Mouse (Mus musculus): ENCODE measurements around the gene Zfp385a. TPM values are rescaled to one million over a fixed set of nuclear protein-coding genes. Genes with fewer than 3 reads are reported as not detected.

The Zfp385a gene
- total and polyA plus RNA-seq, 3 experiments: 1.2 to 59.9 (median 2.7) TPM

DNA sequence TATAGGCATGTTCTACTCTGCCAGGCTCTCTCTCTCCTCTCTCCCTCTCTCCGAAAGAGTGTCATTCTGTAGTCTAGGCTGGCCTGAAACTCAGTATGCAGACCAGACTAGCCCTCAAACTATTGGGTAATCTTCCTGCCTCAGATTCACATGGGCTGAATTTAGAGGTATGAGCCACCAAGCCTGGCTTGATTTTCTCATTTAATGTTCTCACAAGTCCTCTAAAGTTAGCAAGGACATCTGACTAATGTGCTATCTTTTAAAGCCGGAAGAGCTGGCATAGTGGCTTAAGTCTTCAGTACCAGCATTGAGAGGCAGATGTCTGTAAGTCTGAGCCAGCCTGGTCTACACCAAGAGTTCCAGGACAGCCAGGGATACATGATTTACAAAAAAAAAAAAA is 42.2 kb upstream of the Zfp385a start:
- no peak overlapping the region for H3K27ac ChIP-seq (ENCODE audit: insufficient read depth, low read depth)
- no peak for DNase-seq (ENCODE audit: extremely low read depth)
- TF ChIP-seq BHLHE40 (IDR thresholded peaks at IDR 0.05; ENCODE audit: low read depth, low read length) (no peak), ZMIZ1 (IDR thresholded peaks at IDR 0.05; ENCODE audit: low read depth, low read length) (no peak), MYC (IDR thresholded peaks at IDR 0.05; ENCODE audit: low read depth, low read length) (no peak), CHD2 (IDR thresholded peaks at IDR 0.05; ENCODE audit: low read length) (no peak), RCOR1 (conservative IDR thresholded peaks at IDR 0.05; ENCODE audit: low read depth, low read length) (no peak), CHD1 (IDR thresholded peaks at IDR 0.05; ENCODE audit: low read depth, low read length) (no peak), GABPA (IDR thresholded peaks at IDR 0.05; ENCODE audit: insufficient replicate concordance, low read depth, low read length) (no peak), POLR2AphosphoS2 (IDR thresholded peaks at IDR 0.05; ENCODE audit: low read depth, low read length) (no peak), RAD21 (IDR thresholded peaks at IDR 0.05; ENCODE audit: low read depth, low read length) (no peak), JUN (IDR thresholded peaks at IDR 0.05; ENCODE audit: insufficient read depth, low read depth, low read length) (no peak), MXI1 (IDR thresholded peaks at IDR 0.05; ENCODE audit: low read depth, low read length) (no peak), NELFE (IDR thresholded peaks at IDR 0.05; ENCODE audit: low read depth, low read length) (no peak), NRF1 (IDR thresholded peaks at IDR 0.05; ENCODE audit: low read depth, low read length) (no peak), HCFC1 (IDR thresholded peaks at IDR 0.05; ENCODE audit: low read depth, low read length) (no peak), MEF2A (IDR thresholded peaks at IDR 0.05; ENCODE audit: borderline replicate concordance, low read depth, low read length) (no peak)
- no peak overlapping the region for H3K4me3 ChIP-seq (replicated peaks in 1 of 3; ENCODE audit: low read depth in 2 of 3, low read length in 2 of 3, poor library complexity in 1 of 3)
- no peaks in the 10 kb centered on the region for H3K9me3 ChIP-seq (replicated peaks; ENCODE audit: low read length)
- H3K79me2 ChIP-seq (replicated peaks; ENCODE audit: control insufficient read depth, extremely low read depth, insufficient read depth, poor library complexity, severe bottlenecking): no peaks in the 10 kb centered on the region
- dilution Hi-C loops (cut with MboI; ENCODE audit: extremely low pct_ligation_motif_present, extremely low pct_unique_long_range_greater_than_20kb, low sequenced_read_pairs) (no loop called here), in situ Hi-C loops (cut with MboI; ENCODE audit: low pct_ligation_motif_present, low pct_unique_long_range_greater_than_20kb, low sequenced_read_pairs) (no loop called here)
- H3K4me2 ChIP-seq (ENCODE audit: insufficient read depth, low read depth, poor library complexity, severe bottlenecking): no peak overlapping the region
- H3K36me3 ChIP-seq (replicated peaks in 1 of 2; ENCODE audit: control insufficient read depth in 1 of 2, insufficient read depth in 1 of 2, low read length in 1 of 2): no peaks in the 10 kb centered on the region
- H3K9ac ChIP-seq (ENCODE audit: insufficient read depth, low read depth): no peak overlapping the region
- peaks cover 19 to 34% of the 10 kb centered on the region in 2 experiments for H3K4me1 ChIP-seq (ENCODE audit: control insufficient read depth in 1 of 2, insufficient read depth in 2 of 2)
- H3K27me3 ChIP-seq (replicated peaks): no peaks in the 10 kb centered on the region

- dilution Hi-C loops (cut with MboI; ENCODE audit: extremely low pct_ligation_motif_present, extremely low pct_unique_long_range_greater_than_20kb, low sequenced_read_pairs) (no loop called here), in situ Hi-C loops (cut with MboI; ENCODE audit: low pct_ligation_motif_present, low pct_unique_long_range_greater_than_20kb, low sequenced_read_pairs) (no loop called here)
- H3K9me3 ChIP-seq (replicated peaks; ENCODE audit: low read length): no peaks in the 10 kb centered on the region
- H3K4me1 ChIP-seq (ENCODE audit: control insufficient read depth in 1 of 2, insufficient read depth in 2 of 2): peaks cover 24 to 47% of the 10 kb centered on the region in 2 experiments
- no peak overlapping the region for H3K27ac ChIP-seq (ENCODE audit: insufficient read depth, low read depth)
- H3K4me3 ChIP-seq (replicated peaks in 1 of 3; ENCODE audit: low read depth in 2 of 3, low read length in 2 of 3, poor library complexity in 1 of 3): no peak overlapping the region
- H3K27me3 ChIP-seq (replicated peaks): no peaks in the 10 kb centered on the region
- TF ChIP-seq JUN (IDR thresholded peaks at IDR 0.05; ENCODE audit: insufficient read depth, low read depth, low read length) (peak; percentile 36; the same call in 1 of the 2 replicates), JUND (conservative IDR thresholded peaks at IDR 0.05; ENCODE audit: low read depth, low read length) (no peak; the same call in 1 of the 2 replicates), POLR2AphosphoS2 (IDR thresholded peaks at IDR 0.05; ENCODE audit: low read depth, low read length) (no peak), TCF12 (IDR thresholded peaks at IDR 0.05; ENCODE audit: low read depth, low read length) (no peak), EP300 (IDR thresholded peaks at IDR 0.05; ENCODE audit: low read length) (peak; percentile 28; the same call in 1 of the 2 replicates), POLR2A (IDR thresholded peaks at IDR 0.05; ENCODE audit: low read depth, low read length) (no peak), MEF2A (IDR thresholded peaks at IDR 0.05; ENCODE audit: borderline replicate concordance, low read depth, low read length) (peak; percentile 39; the same call in 1 of the 2 replicates), CHD2 (IDR thresholded peaks at IDR 0.05; ENCODE audit: low read length) (no peak), USF1 (IDR thresholded peaks at IDR 0.05; ENCODE audit: low read depth, low read length) (no peak), ELF1 (IDR thresholded peaks at IDR 0.05; ENCODE audit: low read depth, low read length) (peak; percentile 62), MYC (IDR thresholded peaks at IDR 0.05; ENCODE audit: low read depth, low read length) (peak; percentile 63; the same call in 1 of the 2 replicates), MAX (IDR thresholded peaks at IDR 0.05; ENCODE audit: low read length) (peak; percentile 72), ETS1 (conservative IDR thresholded peaks at IDR 0.05; ENCODE audit: low read depth, low read length) (peak; percentile 42; the same call in 1 of the 2 replicates), IRF4 (IDR thresholded peaks at IDR 0.05; ENCODE audit: low read depth, low read length) (no peak)
- H3K36me3 ChIP-seq (replicated peaks in 1 of 2; ENCODE audit: control insufficient read depth in 1 of 2, insufficient read depth in 1 of 2, low read length in 1 of 2): no peaks in the 10 kb centered on the region
- no peak overlapping the region for H3K4me2 ChIP-seq (ENCODE audit: insufficient read depth, low read depth, poor library complexity, severe bottlenecking)
- DNase-seq (ENCODE audit: extremely low read depth): peak; percentile 40
- no peaks in the 10 kb centered on the region for H3K79me2 ChIP-seq (replicated peaks; ENCODE audit: control insufficient read depth, extremely low read depth, insufficient read depth, poor library complexity, severe bottlenecking)
- no peak overlapping the region for H3K9ac ChIP-seq (ENCODE audit: insufficient read depth, low read depth)
Observed at GRCm38 (mm10) chr15:103378665-103379356, 38.9 kb upstream of the Zfp385a start.

Measured in CH12.LX (cell line).